Mouse (Mus musculus) gastrocnemius, postnatal 25 days (tissue): ENCODE results near the gene Caly. TPM values are rescaled to one million over a fixed set of nuclear protein-coding genes. Genes with fewer than 3 reads are reported as not detected.
A peak's percentile ranks its signal among the peaks of the same experiment; 100 is the strongest.

Experiments
- DNase-seq: peaks from one replicate; pipeline ENCODE4 v3.0.0; 2022
- long read RNA-seq, 2 experiments: library from polyadenylated mRNA; stranded (forward); transcript quantifications; one replicate each; pipeline ENCODE4 v2.0.0; 2021
- total RNA-seq, 2 experiments: library from RNA; stranded (reverse); gene quantifications; 1 replicate in 1 of 2; 2 replicates in 1 of 2; pipeline ENCODE4 v1.2.3; 2021

Caly gene
- total RNA-seq, result not detected
- long read RNA-seq, experiment 1, partial matches to known transcripts, result 0 of 2 reads
- long read RNA-seq, experiment 1, other reads (novel, unspliced or antisense), result 2 of 2 reads
- long read RNA-seq, experiment 2, result 0 reads

DNA sequence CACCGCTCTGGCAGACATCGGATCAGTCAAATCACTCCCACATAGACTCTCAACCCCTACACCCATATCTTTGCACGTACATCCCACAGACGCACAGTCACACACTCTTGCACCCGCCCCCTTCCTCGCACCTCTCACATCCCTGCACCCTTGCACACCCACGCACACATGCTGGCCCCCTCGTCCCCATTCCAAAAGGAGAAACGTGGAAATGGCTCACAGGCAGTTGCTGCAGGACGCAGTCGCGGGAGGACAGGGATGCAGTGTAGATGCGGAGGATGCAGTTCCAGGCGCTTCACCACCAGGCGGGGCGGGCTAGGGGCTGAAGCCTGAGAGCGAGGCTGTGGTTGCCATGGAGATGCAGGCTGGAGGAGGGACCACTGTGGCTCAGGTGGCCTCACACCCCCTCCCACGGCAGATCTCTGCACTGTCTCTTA is at the start of gene Caly:
TSS of gene Caly (minus strand) at position 307 of the 437 bp plus-strand sequence.
- DNase-seq, result no peak

DNA sequence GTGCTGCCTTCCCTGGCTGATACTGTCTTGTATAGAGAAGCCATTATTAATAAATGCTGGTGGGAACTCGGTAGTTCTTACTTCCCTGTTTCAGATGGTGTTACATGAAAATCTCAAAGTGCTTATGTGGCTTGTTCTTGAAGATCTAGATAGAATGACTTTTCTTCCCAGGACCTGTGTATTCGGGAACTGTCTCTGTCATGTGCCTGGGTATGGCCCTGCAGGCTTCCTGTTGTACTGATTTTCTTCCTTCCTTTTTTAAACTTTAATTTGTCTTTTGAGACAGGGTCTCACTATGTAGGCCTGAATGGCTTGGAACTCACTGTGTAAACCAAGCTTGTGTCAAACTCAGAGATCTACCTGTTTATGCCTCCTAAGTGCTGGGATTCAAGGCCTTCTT is 45.6 kb upstream of the Caly start:
- DNase-seq, result no peak

DNA sequence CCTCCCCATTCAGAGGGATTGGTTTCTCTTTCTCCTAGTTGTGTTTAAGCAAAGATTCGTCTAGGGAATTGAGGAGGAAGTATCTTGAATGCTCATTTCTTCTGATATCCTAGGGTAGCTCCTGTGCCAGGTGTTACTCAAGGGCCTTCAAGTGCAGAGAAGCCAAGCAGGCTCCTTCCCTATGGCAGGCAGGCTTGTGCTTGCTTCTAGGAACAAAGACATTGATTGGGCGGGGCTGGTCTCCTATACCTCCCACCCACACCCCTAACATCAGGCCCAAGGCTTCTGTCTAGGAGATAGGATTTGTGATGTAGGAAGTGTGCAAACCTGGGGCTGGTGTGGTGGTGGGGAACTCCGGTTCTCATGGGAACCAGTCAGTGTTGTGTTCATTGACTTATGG is 44.6 kb upstream of the Caly start:
- no peak for DNase-seq

DNA sequence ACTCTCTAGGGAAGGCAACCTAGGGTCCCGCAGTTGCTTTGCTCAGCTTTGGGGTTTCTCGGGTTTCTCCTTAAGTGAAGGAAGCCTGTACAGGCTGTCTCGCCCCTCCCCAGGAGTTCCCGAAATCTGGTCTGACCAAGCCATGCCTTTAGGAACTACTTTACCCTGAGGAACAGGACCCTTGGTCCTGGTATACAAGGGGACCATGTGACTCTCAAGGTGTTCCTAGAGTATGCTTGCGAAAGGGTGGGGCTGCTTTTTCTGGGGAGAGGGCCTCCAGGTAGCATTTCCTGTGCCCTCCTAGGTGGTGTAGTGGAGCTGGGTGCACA is 43.6 kb upstream of the Caly start:
- no peak for DNase-seq

DNA sequence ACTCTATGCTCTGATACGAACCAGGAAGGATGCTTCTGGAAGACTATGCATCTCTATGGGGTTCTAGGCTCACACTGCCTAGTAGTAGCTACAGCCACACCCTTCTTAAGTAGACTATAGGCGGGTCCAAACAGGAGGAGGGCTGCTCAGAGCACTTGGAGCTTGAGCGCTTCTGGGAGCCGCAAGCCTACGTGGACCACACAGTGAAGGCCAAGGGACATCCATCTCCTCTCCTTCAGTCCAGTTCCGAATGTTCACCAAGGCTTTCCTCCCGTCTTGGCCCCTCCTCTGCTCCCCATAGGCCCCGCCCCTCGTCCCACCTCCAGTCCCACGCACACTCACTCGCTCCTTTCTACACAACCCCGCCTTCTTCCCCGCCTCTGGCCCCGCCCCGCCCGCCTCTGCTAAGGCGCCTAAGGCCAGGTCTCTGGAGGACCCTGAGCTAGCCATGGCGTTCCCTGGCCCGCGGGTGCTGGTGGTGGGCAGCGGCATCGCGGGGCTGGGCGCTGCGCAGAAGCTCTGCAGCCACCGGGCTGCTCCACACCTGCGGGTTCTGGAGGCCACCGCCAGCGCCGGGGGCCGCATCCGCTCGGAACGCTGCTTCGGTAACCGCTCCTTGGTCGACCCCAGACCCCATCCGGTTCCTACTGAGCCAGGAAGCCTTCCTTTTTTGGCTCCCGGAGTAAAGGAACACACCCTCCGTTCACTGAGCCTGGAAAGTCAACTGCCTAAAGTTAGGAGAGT is 43.1 kb upstream of the Caly start:
- peak; percentile 95 for DNase-seq

DNA sequence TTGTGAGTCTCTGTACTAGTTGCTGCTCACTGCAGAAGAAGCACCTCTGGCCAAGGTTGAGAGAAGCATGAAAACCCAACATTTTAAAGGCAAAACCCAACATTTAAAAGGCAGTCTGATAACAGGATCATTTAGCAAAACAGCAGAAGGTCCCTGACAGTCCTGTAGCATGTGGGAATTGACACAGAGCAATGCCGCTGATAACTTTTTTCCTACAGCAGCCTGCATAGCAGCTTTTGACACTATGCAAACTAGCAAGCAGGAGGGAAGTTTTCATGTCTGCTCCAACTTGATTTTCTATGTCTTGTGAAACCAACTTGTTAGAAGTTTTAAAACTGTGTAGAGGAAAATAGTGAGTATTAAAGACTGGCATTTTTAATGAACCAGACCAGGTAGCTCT is 42.0 kb upstream of the Caly start:
- DNase-seq, result no peak

DNA sequence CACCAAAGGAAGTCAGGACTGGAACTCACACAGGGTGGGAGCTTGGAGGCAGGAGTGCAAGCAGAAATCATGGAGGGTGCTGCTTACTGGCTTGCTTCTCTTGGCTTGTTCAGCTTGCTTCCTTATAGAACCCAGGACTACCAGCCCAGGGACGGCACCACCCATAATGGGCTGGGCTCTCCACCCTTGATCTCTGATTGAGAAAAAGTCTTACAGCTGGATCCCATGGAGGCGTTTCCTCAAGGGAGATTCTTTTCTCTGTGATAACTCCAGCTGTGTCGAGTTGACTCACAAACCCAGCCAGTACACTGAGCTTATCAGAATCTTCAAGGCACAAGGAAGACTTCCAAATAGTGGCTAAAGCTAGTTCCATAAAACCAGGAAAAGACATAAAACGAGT is 40.4 kb upstream of the Caly start:
- no peak for DNase-seq

DNA sequence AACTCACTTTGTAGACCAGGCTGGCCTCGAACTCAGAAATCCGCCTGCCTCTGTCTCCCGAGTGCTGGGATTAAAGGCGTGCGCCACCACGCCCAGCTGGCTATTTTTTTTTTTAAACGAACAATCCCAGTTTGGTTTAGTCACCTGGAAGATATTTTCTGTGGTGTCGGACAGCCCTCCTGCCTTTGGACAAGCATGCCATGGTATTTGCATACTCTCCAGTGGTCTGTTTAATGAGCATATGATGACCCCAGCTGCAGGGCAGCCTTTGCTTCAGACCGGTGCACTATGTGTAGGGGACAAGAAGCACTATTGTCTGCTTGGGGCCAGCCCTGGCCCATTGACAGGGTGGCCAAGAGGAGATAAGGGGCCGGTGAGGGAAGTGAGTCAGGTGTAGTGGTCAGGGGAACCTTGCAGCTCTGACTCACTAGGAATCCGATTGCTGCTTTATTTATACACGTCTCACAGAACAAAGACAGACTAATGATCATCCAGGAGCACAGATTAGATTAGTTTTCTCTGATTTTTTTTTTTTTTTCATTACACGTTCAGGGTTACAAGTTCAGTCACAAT is 39.1 kb upstream of the Caly start:
- DNase-seq, result no peak

DNA sequence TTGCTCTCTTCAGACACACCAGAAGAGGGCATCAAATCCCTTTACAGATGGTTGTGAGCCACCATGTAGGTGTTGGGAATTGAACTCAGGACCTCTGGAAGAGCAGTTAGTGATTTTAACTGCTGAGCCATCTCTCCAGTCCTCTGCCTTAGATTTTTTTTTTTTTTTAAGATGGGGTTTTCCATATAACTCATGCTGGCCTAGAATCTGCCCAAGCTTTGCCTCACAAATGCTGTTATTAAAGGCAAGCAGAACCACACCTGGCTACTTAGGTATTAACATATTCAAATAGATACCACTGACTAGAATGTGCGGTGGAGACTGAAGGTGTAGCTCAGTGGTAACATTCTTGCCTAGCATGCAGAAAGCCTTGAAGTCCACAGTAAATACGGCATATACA is 38.1 kb upstream of the Caly start:
- DNase-seq, result no peak

DNA sequence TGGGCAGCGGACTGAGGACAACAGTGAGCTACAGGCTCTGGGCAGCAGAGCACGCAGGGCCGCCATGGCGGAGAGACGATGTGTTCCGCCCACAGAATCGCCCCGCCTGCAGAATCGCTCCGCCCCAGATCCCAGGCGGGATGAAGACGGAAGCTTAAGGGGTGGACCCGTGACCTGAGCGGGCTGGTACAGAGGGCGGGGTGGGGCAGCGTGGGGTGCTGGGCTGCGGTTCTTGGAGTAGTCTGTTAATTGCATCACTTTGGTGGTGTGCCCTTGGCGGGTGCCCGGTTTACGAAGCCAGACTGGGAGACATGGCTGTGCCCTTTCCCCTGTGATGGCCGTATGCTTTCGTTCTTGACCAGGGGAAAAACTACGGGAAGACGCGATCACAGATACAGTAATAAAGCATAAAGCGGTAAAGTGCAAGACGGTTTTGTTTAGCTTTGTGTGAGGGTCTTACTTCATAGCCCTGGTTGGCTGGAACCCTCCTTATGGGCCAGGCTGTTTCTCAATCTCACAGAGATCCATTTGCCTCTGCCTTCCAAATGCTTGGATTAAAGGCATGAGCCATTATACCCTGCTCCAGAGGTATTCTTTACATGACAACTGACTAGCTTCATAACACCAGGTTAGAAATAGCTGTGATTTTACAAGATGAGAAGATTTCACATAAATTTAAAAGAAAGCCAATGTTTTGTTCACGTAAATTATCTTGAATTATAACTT is 34.1 kb upstream of the Caly start, which contains the start of gene Echs1:
TSS of gene Echs1 (minus strand) at position 148 of the 726 bp plus-strand sequence.
- peak; percentile 93 for DNase-seq

DNA sequence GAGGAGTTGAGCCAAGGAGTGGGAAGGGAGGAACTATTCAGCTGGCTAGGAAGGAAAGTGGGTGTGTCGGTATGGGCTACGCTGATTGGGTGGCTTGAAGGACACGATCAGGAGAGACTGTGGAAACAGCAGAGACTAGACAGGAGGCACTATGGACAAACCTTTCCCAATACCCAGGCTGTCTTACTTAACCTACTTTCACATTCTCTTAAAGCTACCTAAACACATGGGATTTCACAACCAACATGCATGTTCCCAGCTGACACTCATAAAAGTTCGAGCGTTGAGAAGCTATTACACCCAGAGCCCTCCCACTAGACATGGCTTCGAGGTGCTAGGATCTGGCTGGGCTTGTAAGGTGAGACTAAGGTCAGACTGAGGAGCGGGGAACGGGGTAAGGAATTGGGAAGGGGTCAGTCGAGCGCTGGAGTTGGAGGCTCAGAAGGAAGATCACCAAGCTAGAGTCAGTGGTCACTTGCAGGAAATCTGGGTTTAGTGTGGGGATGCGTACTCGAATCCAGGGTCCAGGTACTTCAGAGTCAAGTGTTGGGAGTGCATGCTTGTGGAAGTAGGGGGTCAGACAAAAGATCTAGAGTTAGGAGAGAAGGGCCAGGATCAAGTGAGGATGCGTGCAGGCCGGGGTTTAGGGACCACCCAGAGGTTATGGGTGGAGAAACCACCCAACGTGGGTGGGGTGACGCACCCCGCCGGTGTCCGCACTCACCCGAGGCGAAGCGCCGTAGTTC is 33.4 kb upstream of the Caly start, which contains the start of gene Paox:
TSS of gene Paox (plus strand) at position 217 of the 746 bp plus-strand sequence.
- peak; percentile 58 for DNase-seq

DNA sequence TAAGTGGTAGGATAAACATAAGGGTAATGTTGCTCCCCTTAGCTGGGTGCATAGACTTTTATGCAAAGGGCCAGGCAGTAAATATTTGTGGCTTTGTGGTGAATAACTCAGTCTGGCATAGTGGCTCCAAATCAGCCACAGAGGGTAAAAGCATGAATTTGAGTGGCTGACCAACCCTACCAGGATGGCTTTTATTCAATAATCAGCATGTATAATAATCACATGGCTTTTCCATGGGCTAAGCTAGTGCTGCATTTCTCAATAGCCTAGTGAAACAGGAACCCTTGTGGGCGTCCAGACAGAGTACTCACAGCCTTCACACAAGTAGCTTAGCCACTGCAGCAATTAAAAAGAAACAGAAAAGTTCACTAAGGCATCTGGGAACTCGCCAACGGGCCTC is 29.6 kb upstream of the Caly start:
- no peak for DNase-seq

DNA sequence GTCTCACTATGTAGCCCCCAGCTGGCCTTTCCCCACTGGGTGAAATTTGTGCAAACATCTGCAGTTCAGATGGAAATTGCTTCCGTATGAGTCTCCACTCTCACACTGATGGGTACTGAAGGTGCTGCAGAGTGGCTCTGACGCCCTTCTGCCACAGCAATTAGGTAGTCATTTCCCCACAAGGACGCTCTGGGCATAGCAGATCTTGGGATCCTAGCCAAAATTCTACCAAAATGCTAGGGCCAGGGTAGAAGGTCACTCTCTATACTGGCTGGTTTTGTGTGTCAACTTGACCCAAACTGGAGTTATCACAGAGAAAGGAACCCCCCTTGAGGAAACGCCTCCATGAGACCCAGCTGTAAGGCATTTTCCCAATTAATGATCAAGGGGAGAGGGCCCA is 21.7 kb upstream of the Caly start:
- no peak for DNase-seq

DNA sequence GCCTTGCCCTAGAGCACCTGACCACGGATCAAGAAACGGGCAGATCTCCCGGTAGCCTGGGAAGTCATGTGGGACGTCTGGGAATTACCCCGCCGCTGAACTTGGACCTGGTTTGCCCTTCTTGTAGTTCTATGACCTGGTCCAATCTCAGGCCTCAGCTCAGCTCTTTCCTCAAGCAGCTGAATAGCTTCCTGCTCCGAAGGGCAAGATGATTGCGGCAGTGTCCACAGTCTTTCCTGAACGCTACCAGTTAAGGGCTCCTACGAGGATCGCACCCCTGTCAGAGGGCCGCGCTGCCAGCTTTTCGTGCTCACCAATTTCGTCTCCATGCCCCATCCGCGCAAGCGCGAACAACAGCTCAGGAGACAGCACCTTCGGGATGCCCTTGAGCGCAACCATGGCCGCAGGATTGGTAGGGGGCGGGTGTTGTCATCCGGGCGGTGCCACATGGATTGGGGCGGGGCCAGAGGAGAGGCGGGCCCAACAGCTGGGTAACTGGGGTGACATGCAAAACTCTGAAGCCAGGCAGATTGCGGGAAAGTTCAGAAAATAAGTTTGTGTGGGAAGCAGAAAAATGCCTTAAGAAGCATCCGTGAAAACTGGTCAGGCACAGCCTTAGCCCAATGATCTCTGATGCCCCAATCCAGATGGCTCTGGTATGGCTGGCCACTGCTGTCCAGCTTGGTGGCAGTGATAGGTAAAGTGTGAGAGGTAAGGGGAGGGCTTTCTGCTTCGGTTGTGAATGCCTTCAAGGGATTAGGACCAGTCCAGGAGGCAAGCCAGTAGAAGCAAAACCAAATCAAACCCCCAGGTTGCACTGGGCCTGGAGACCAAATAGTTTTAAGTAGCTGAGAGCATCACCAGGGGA is 19.9 kb upstream of the Caly start, which contains the start of gene Fuom:
TSS of gene Fuom (minus strand) at position 449 of the 868 bp plus-strand sequence.
- peak; percentile 87 for DNase-seq

DNA sequence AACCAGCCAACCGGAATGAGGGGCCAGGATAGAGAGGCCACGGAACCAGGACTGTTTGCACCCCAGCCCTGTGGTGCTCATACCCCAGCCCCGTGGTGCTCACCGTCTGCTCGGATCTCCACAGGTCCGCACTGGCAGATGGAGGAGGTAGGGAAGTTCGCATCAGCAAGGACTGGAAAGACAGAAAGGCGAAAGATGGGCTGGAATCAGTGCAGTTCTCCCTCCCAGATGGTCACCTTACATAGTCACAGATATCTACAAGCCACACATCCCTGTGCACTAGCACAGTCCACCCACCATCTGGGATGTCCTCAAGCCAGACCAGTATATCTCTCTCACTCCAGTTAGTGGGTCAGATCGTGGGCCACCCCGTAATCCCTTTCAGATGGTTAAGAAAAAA is 19.1 kb upstream of the Caly start:
- no peak for DNase-seq

DNA sequence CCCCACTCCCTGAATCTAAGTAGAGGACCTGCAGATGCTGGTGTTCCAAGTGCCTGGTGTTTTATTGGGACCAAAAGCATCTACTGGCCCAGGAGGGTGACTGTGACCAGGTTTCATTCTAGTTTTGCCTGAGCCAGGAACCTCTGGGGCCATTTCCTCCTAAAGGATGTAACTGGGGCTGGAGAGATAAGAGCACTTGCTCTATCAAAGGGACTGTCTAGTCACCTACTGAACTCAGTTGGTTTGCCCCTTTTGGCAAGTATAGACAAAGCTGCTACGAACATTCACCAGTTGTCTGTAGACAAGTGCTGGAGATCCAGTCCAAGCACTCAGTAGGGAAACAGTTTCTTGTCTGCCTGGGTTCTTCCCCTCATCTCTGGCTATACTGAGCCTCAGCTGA is 16.1 kb upstream of the Caly start:
- DNase-seq, result no peak

DNA sequence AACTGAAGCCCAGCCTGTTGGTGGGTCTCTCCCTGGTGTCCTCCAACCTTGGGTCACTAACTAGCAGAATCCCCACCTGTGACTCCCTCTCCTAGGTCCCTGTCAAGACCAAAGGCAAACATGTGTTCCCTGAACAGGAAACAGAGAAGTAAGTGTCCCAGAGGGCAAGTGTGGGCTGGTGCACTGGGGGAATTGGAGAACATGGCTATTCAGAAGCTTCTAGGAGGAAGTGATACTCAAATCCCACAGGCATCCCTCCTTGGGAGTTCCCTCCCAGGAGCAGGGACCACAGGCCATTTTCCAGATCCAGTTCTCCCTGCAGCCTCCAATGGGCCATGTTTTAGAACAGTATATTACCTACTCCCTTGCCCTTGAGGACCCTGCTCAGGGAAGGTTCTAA is 13.7 kb upstream of the Caly start:
- DNase-seq, result no peak

DNA sequence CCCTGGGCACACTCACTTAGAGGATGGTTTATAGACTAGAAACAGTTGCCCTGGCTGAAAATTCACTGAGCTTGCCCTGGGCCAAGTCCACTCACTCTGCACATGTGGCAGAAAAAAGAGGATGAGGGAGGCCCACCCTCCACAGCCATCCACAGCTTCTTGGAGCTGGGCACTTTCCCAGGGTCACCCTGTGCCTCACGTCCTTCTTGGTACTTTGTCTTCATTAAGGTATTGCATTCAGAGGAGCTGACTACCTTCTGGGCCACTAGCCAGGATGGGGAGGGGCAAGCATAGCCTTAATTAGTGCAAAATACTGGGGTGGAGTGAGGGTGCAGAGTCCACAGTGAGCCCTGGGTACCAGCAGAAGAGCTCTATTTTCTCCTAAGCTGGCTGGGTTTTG is 13.2 kb upstream of the Caly start:
- DNase-seq, result no peak

DNA sequence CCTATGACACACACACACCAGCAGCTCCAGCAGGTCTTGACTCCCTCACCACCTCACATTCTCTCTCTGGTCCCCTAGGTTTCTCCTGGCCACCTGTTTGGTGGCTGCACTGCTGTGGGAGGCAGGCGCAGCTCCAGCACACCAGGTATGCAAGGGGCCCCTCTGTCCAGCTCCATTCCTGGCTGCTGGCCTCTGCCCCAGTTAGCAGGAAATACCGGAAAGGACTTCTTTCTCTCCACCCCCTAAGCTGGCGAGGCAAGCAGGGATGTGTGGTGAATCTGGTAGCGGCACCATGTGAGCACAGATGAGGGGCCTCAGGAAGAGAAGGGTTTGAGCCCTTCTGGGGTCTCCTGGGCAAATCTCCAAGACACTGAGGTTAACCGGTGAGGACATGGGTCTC is 12.6 kb upstream of the Caly start:
- DNase-seq, result no peak

DNA sequence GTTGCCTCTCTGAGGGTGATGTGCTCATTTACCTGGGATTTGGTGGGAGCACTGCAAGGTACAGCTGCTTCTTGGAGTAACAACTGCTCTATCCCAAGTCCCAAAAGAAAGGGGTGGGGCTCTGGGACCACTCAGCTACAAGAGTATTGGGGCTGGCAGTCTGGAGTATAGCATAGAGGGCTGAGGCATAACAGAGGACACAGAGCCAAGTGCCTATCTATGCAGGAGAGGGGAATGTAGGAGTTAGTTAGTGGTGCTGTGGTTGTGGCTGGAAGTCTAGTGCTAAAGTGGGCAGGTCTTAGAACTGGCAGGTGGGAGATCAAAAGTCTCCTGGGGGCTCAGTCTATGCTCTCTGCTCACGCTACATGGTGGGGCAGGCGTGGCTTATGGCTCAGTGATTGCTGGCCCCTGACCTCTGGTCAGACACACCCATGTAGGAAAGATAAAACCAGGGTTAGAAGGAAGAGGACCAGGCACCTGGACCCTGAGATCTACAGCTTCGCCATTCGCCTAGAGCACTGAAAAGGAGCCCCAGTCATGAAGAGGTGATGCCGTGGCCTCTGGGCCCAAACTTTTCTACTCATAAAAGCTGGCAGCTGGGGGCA is 10.7 kb upstream of the Caly start, which contains the start of gene Prap1:
TSS of gene Prap1 (plus strand) at position 472 of the 605 bp plus-strand sequence.
- no peak for DNase-seq

DNA sequence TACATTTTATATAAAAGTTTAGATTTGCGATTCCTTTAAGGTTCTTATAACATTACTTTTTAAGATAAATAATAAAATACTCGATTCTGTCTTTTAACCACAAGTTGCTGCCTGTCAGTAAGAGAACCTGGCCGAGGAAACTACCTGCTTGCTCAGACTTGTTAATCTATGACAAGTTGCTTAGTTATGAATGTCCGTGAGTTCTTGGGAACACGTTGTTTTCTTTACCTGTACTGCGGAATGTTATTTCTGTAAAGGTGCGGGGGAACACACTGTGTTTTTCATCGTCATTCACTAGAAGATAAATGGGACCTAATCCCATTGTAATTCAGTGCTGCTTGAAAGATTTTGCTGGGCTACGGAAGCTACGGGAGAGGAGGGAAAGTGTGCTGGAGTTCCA is 8.3 kb upstream of the Caly start:
- no peak for DNase-seq
